ENCODE assay signal across 35 mouse cellular contexts in the genomic region with DNA sequence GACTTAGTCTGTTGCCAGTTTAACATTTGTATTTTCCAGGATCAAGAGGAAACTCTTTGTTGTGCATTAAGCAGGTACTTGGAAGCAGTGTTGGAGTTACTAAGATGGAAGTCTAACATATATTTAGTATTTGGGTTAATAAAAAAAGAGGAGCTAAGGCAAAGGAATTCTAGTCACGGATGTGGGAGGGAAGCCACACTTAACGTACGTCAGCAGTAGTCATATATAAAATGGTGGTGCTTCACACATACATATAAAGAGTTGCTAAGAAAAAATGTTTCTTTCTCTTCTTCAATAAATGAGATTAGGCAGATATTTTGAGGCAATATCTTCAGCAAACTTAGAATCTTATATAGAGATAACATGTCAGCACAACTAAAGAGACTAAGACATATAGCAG.
"Had no signal": no experiment of that assay in that cellular context is flagged by ENCODE, and none has a peak within 500 bp of the region (broad histone marks: within the 10 kb centered on the region; RNA-seq: fewer than 3 reads in every experiment).

No protein-coding gene starts in this region.

- DNase-seq: heart, postnatal 10 days; heart, postnatal 14 days; heart, postnatal 36 days; heart, postnatal 4 days; kidney, adult 11 months; kidney, adult 18-20 months; kidney, adult 2 months; kidney, adult 8-10 months; kidney, adult 9 months; kidney, postnatal 10 days; kidney, postnatal 14 days; kidney, postnatal 25 days; kidney, postnatal 36 days; kidney, postnatal 4 days; layer of hippocampus, adult 9-11 months; layer of hippocampus, postnatal 36 days had no signal

- H3K27me3 ChIP-seq: heart, embryonic 12.5 days; heart, embryonic 13.5 days; heart, embryonic 15.5 days; hindbrain, embryonic 12.5 days; hindbrain, embryonic 13.5 days; hindbrain, embryonic 15.5 days; intestine, embryonic 15.5 days; kidney, embryonic 15.5 days had no signal

- ATAC-seq: hindbrain, embryonic 16.5 days; hindbrain, postnatal 0 days; inflammation-experienced regulatory T-cells, adult 6 months; intestine, embryonic 15.5 days; intestine, embryonic 16.5 days; intestine, postnatal 0 days had no signal

- H3K27ac ChIP-seq: heart, embryonic 10.5 days; heart, embryonic 13.5 days; heart, embryonic 15.5 days; hindbrain, embryonic 10.5 days; hindbrain, embryonic 12.5 days; hindbrain, embryonic 13.5 days; hindbrain, embryonic 14.5 days; hindbrain, embryonic 15.5 days; hindbrain, postnatal 0 days; intestine, embryonic 15.5 days; kidney, embryonic 15.5 days; kidney, postnatal 0 days; layer of hippocampus, adult 2 months had no signal

- H3K4me3 ChIP-seq: heart, embryonic 10.5 days; heart, embryonic 12.5 days; heart, embryonic 13.5 days; heart, embryonic 15.5 days; hindbrain, embryonic 10.5 days; hindbrain, embryonic 12.5 days; hindbrain, embryonic 13.5 days; hindbrain, embryonic 15.5 days; intestine, embryonic 15.5 days; kidney, embryonic 15.5 days; layer of hippocampus, adult 2 months had no signal

- H3K4me1 ChIP-seq: heart, embryonic 10.5 days; heart, embryonic 12.5 days; heart, embryonic 13.5 days; heart, embryonic 15.5 days; hindbrain, embryonic 10.5 days; hindbrain, embryonic 12.5 days; hindbrain, embryonic 13.5 days; hindbrain, embryonic 15.5 days; intestine, embryonic 15.5 days; kidney, embryonic 15.5 days had no signal

- H3K36me3 ChIP-seq: heart, embryonic 10.5 days; heart, embryonic 12.5 days; heart, embryonic 13.5 days; heart, embryonic 15.5 days; hindbrain, embryonic 10.5 days; hindbrain, embryonic 12.5 days; hindbrain, embryonic 13.5 days; hindbrain, embryonic 15.5 days; intestine, embryonic 15.5 days; kidney, embryonic 15.5 days had no signal

- H3K4me2 ChIP-seq: heart, embryonic 11.5 days; heart, embryonic 12.5 days; heart, embryonic 13.5 days; heart, embryonic 15.5 days; hindbrain, embryonic 12.5 days; hindbrain, embryonic 13.5 days; hindbrain, embryonic 14.5 days; hindbrain, embryonic 15.5 days; intestine, embryonic 15.5 days; kidney, embryonic 15.5 days had no signal

- H3K9me3 ChIP-seq: heart, embryonic 10.5 days; heart, embryonic 12.5 days; heart, embryonic 13.5 days; heart, embryonic 15.5 days; hindbrain, embryonic 10.5 days; hindbrain, embryonic 12.5 days; hindbrain, embryonic 13.5 days; hindbrain, embryonic 15.5 days; intestine, embryonic 15.5 days; kidney, embryonic 15.5 days had no signal

- H3K9ac ChIP-seq: heart, embryonic 12.5 days; heart, embryonic 13.5 days; heart, embryonic 15.5 days; hindbrain, embryonic 12.5 days; hindbrain, embryonic 13.5 days; hindbrain, embryonic 14.5 days; hindbrain, embryonic 15.5 days; intestine, embryonic 15.5 days; kidney, embryonic 15.5 days had no signal
